9 mouse cellular contexts compared by ENCODE assay signal in genomic region chr19:46755066-46755465, GRCm38 (mm10). TPM values are rescaled to one million over a fixed set of nuclear protein-coding genes. Genes with fewer than 3 reads are reported as not detected.
A peak's percentile ranks its signal among the peaks of the same experiment; 100 is the strongest.
DNase-seq lines count a peak whose midpoint lies in the region; TF ChIP-seq lines count a peak whose summit lies in the region.
"Had no signal": no experiment of that assay in that cellular context is flagged by ENCODE, and none has a peak within 500 bp of the region (broad histone marks: within the 10 kb centered on the region; RNA-seq: fewer than 3 reads in every experiment).

No protein-coding gene starts in this region.

- no peaks in the 10 kb centered on the region for H3K4me1 ChIP-seq in embryonic facial prominence, embryonic 10.5 days

- H3K9me3 ChIP-seq in embryonic facial prominence, embryonic 10.5 days, result 0 out of 2 replicates have a peak, but pooled peaks cover 2% of the 10 kb centered on the region
- H3K9me3 ChIP-seq: megakaryocyte, embryonic 14.5 days had no signal

- H3K27me3 ChIP-seq in embryonic facial prominence, embryonic 10.5 days (replicated peaks; ENCODE audit: low read depth, poor library complexity, severe bottlenecking), result peaks cover 12% of the 10 kb centered on the region; the same call in 1 of the 2 replicates

- peak; percentile 53 to 77 for DNase-seq in adrenal gland, adult (ENCODE audit: inconsistent age in 2 of 2, low spot score in 1 of 2)
- DNase-seq in adrenal gland, postnatal 4 days (ENCODE audit: low spot score in 2 of 2), result no peak
- DNase-seq in layer of hippocampus, adult 2 months (ENCODE audit: low spot score in 2 of 2), result no peak
- DNase-seq in layer of hippocampus, postnatal 10 days (ENCODE audit: low spot score in 2 of 2), result no peak
- DNase-seq in embryonic facial prominence, embryonic 10.5 days (ENCODE audit: low spot score), result peak; percentile 43
- DNase-seq in lung, postnatal 36 days, result peak; percentile 58
- no peak for DNase-seq in left cerebral cortex, postnatal 4 days
- DNase-seq in ovary, postnatal 14 days (ENCODE audit: low spot score), result no peak

- intact Hi-C loops in left cerebral cortex, postnatal 4 days (cut with DNase I), result no loop called here

- no peaks in the 10 kb centered on the region for H3K36me3 ChIP-seq in embryonic facial prominence, embryonic 10.5 days (replicated peaks)

- no peak overlapping the region for H3K27ac ChIP-seq in layer of hippocampus, adult 2 months
- H3K27ac ChIP-seq in embryonic facial prominence, embryonic 10.5 days (replicated peaks), result no peak overlapping the region

- peak; percentile 74 for TF ChIP-seq CTCF in layer of hippocampus, adult 2 months (conservative IDR thresholded peaks at IDR 0.05)

- WGBS in embryonic facial prominence, embryonic 10.5 days, result 51% methylated on average over 9 of the region's 9 CpGs

- no peak overlapping the region for H3K4me3 ChIP-seq in layer of hippocampus, adult 2 months
- no peak overlapping the region for H3K4me3 ChIP-seq in embryonic facial prominence, embryonic 10.5 days
- H3K4me3 ChIP-seq: megakaryocyte, embryonic 14.5 days had no signal

RNA-seq across cellular contexts. Expression of gene Cnnm2, which starts 6.3 kb away (rescaled TPM):
- total RNA-seq in adrenal gland, postnatal 4 days (2021), result 10 to 100 TPM; 13.9 to 15.0 TPM
- total RNA-seq in layer of hippocampus, adult 2 months (2021), result 10 to 100 TPM; 37.9 to 38.8 TPM
- total RNA-seq in layer of hippocampus, postnatal 10 days (2021), result 10 to 100 TPM; 25.2 to 28.1 TPM
- polyA plus RNA-seq in embryonic facial prominence, embryonic 10.5 days (2016; fragmentation: Nextera tagmentation; extraction: Ambion mirVana), result 2.3 and 3.0 TPM in 2 replicates
- 10 to 100 TPM; 17.2 to 18.6 TPM for total RNA-seq in left cerebral cortex, postnatal 4 days (2021)

RNA-seq across cellular contexts. Expression of gene As3mt, which starts 47.8 kb away (rescaled TPM):
- total RNA-seq in adrenal gland, postnatal 4 days (2021), result 10 to 100 TPM; 64.6 to 73.2 TPM
- 10 to 100 TPM; 23.1 to 25.2 TPM for total RNA-seq in layer of hippocampus, adult 2 months (2021)
- total RNA-seq in layer of hippocampus, postnatal 10 days (2021), result 10 to 100 TPM; 13.4 to 16.7 TPM
- 31.8 and 32.6 TPM in 2 replicates for polyA plus RNA-seq in embryonic facial prominence, embryonic 10.5 days (2016; fragmentation: Nextera tagmentation; extraction: Ambion mirVana)
- 10 to 100 TPM; 17.1 to 19.9 TPM for total RNA-seq in left cerebral cortex, postnatal 4 days (2021)

Comparison
In these comparisons a context has a peak if more than half of its experiments do, and no peak if none do; other contexts are left out.
1. DNase-seq: peak in adrenal gland, adult (2 of 2), embryonic facial prominence, embryonic 10.5 days (single experiment) and lung, postnatal 36 days (single experiment); none in adrenal gland, postnatal 4 days (0 of 2), layer of hippocampus, adult 2 months (0 of 2), layer of hippocampus, postnatal 10 days (0 of 2), left cerebral cortex, postnatal 4 days (single experiment) and ovary, postnatal 14 days (single experiment).